Mouse (Mus musculus) central nervous system, embryonic 14 days (tissue): ENCODE measurements around the gene Ifit3b. TPM values are rescaled to one million over a fixed set of nuclear protein-coding genes. Genes with fewer than 3 reads are reported as not detected.

Experiments used
- polyA plus RNA-seq: library from polyadenylated mRNA; depleted of rRNA; stranded (reverse); fragments of >200 nt; gene quantifications from 2 replicates; pipeline ENCODE4 v1.2.3, GENCODE M21; 2012; rRNA removed

The Ifit3b gene
- 0.77 and 1.4 TPM in 2 replicates for polyA plus RNA-seq

DNA sequence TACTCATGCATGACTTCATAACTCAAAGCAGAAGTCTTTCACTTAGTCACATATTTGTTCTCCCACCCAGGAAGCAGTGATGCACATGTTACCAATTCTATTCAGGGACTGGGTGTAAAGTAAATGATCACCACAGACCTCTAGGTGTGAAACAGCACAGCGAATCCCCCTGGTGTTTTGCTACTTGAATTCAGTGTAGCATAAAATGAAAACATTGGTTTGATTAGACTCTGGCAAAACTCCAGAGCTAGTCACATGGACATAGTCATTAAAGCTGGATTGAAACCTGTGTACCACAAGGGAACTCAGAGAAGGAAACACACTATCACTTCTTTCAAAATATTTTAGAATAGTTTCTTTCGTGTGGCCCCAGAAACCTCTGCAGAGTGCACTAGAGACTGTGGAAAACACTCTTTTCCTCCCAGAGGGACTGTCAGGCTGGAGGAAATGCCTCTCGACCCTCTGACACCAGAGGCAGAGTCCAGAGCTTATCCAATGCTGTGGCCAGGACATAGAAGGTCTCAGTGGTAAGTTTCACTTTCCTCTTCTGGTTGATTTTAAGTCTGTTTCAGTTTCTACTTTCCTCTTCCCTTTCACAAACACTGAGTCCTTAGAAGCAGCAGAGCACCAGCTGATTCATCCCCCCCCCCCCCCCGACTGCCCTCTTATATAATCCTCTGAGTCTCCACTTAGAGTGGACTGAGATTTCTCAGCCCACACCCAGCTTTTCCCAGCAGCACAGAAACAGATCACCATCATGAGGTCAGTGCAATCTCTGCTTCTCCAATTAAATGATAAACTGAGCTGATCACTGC lies at the start of gene Ifit3b:
Ifit3b (plus strand) TSS at position 734 of the 815 bp plus-strand sequence.

DNA sequence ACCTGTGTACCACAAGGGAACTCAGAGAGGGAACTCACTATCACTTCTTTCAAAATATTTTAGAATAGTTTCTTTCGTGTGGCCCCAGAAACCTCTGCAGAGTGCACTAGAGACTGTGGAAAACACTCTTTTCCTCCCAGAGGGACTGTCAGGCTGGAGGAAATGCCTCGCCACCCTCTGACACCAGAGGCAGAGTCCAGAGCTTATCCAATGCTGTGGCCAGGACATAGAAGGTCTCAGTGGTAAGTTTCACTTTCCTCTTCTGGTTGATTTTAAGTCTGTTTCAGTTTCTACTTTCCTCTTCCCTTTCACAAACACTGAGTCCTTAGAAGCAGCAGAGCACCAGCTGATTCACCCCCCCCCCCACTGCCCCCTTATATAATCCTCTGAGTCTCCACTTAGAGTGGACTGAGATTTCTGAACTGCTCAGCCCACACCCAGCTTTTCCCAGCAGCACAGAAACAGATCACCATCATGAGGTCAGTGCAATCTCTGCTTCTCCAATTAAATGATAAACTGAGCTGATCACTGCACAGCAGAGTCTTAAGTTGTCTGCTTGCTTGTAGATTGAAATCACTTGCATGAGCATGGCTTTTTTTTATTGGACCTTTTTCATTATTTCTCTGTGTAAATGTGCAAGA lies 24.5 kb upstream of the Ifit3b start, which contains the start of gene Ifit3:
Ifit3 (plus strand) TSS at position 406 of the 641 bp plus-strand sequence.

DNA sequence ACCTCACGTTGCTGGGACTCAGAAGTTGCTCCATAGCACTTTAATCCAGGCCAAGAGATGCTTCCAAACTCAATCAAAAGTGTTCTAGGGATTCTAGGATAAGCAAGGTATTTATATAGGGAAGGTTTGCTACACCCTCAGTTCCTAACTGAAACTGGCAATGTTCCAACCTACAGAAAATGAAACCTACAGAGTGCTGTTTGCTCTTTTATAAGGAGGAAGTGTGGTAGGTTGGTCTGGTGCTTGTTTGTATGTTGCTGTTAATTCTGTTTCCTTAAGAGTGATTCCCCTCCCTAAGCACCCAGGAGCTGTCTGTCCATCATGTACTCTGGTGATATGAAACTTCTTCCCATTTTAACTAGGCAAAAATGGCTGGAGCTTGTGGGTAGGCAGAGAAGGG lies 5.9 kb upstream of the Ifit3b start, which contains the start of gene Ifit1bl1:
Ifit1bl1 (minus strand) TSS at position 69 of the 400 bp plus-strand sequence.

DNA sequence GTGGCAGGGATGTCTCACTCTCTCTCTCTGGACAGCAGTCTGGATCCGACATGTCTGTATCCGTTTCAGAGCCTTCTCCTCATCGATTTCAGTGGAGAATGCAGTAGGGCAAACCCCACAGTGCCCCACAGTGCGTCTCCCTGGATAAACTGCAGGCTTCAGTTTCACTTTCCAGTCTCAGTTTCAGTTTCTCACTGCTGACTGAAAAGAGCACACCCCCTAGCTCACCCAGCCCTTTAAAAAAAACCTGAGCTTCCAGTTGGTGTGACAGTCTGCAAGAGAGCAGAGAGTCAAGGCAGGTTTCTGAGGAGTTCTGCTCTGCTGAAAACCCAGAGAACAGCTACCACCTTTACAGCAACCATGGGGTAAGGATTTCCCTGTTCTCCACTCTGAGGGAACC lies 32.9 kb downstream of the Ifit3b start, which contains the start of the genes Ifit1bl2 and Ifit1:
Ifit1bl2 (minus strand) TSS at position 121 of the 400 bp plus-strand sequence.
Ifit1 (plus strand) TSS at position 249 of the 400 bp plus-strand sequence.

Other genes starting within 250 kb of the Ifit3b start
- 2.4 and 6.5 TPM in 2 replicates for gene Ch25h, start 132.8 kb upstream of the Ifit3b start, polyA plus RNA-seq
- gene Lipa, start 80.5 kb upstream of the Ifit3b start, polyA plus RNA-seq, result 16.4 and 22.1 TPM in 2 replicates
- gene Ifit2, start 57.3 kb upstream of the Ifit3b start, polyA plus RNA-seq, result 4.1 and 4.3 TPM in 2 replicates
- gene Ifit3, start 24.4 kb upstream of the Ifit3b start, polyA plus RNA-seq, result 5.2 and 7.9 TPM in 2 replicates
- gene Ifit1bl1, start 6.0 kb upstream of the Ifit3b start, polyA plus RNA-seq, result 1.1 and 1.5 TPM in 2 replicates
- 0.11 and 0.16 TPM in 2 replicates for gene Ifit1bl2, start 32.8 kb downstream of the Ifit3b start, polyA plus RNA-seq
- gene Ifit1, start 32.9 kb downstream of the Ifit3b start, polyA plus RNA-seq, result 2.4 and 3.6 TPM in 2 replicates
- 1.7 and 1.9 TPM in 2 replicates for gene Slc16a12, start 139.3 kb downstream of the Ifit3b start, polyA plus RNA-seq